Mouse (Mus musculus) brain, embryonic 14.5 days (tissue): ENCODE data around the gene Ltbp1.

Experiments used
- CTCF ChIP-seq: fragments of 200-500 bp; IDR thresholded peaks from 2 replicates; pipeline ENCODE4 v1.5.1; 2012; ENCODE audit warnings: inconsistent platforms, mild to moderate bottlenecking, moderate library complexity, borderline replicate concordance; ENCODE audit not compliant: insufficient read depth, insufficient read length; ENCODE audit errors: extremely low read depth
- POLR2A ChIP-seq: fragments of 200-500 bp; IDR thresholded peaks from 2 replicates; pipeline ENCODE4 v1.6.1; 2012; ENCODE audit warnings: mild to moderate bottlenecking, inconsistent platforms, borderline replicate concordance; ENCODE audit not compliant: poor library complexity, insufficient read depth, insufficient read length, severe bottlenecking; ENCODE audit errors: extremely low read depth

GRCm38 (mm10) chr17:75216362-75216761, 211.0 kb downstream of the Ltbp1 start:
- no peak for TF ChIP-seq POLR2A
- no peak for TF ChIP-seq CTCF
